Mouse (Mus musculus): ENCODE results near the gene Klhl3.

DNA sequence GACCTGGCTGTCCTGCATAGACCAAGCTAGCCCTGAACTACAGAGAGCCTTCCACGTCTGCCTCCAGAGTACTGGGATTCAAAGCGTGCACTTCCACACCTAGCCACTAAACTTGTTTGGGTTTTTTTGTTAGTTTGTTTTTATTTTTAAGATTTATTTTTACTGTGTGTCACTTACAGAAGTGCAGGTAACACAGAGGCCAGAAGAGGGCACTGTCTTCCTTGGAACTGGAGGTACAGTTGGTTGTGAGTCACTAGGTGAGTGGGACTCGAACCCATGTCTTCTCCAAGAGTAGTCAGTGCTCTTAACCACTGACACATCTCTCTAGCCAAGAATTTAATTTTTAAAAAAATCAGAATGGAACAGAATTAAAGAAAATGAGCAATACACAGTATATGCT is 78.4 kb downstream of the Klhl3 start:
- no peak for TF ChIP-seq POLR2A (IDR thresholded peaks at IDR 0.05; ENCODE audit: borderline replicate concordance, control insufficient read depth, low read depth, low read length)
- no peak for TF ChIP-seq CTCF (IDR thresholded peaks at IDR 0.05; ENCODE audit: control insufficient read depth, insufficient read depth, low read length)
